Mouse (Mus musculus) midbrain, embryonic 11.5 days (tissue): ENCODE data around the gene Cd47. TPM values are rescaled to one million over a fixed set of nuclear protein-coding genes. Genes with fewer than 3 reads are reported as not detected.

Experiments
- ATAC-seq: fragments of 200-750 bp; cut with Nextera tagmentation; 2 replicates; pipeline ENCODE4 v1.8.0; 2017; ENCODE audit warnings: moderate TSS enrichment, moderate library complexity; ENCODE audit not compliant: low FRiP score
- DNase-seq: peaks from one replicate; pipeline ENCODE4 v3.0.0; 2015; ENCODE audit warnings: low spot score; ENCODE audit errors: missing footprints
- H3K27ac ChIP-seq: fragments of 300-500 bp; sonication (generic); 2 replicates; pipeline ENCODE4 v1.5.1; 2014; ENCODE audit warnings: low read depth, low read length
- H3K27me3 ChIP-seq: fragments of 300-500 bp; sonication (generic); 2 replicates; pipeline ENCODE4 v1.6.1; 2014; ENCODE audit warnings: mild to moderate bottlenecking, low read length, moderate library complexity, mixed read lengths; ENCODE audit not compliant: control insufficient read depth, insufficient read depth
- H3K36me3 ChIP-seq: fragments of 300-500 bp; sonication (generic); 2 replicates; pipeline ENCODE4 v1.6.1; 2014; ENCODE audit warnings: mild to moderate bottlenecking, low read length, moderate library complexity, mixed read lengths; ENCODE audit not compliant: control insufficient read depth, insufficient read depth
- H3K4me1 ChIP-seq: fragments of 300-500 bp; sonication (generic); 2 replicates; pipeline ENCODE4 v1.6.1; 2014; ENCODE audit warnings: low read length; ENCODE audit not compliant: control insufficient read depth, insufficient read depth
- H3K4me2 ChIP-seq: fragments of 300-500 bp; sonication (generic); 2 replicates; pipeline ENCODE4 v1.6.1; 2014; ENCODE audit warnings: mild to moderate bottlenecking, moderate library complexity
- H3K4me3 ChIP-seq: fragments of 300-500 bp; sonication (generic); 2 replicates; pipeline ENCODE4 v1.5.1; 2014; ENCODE audit warnings: low read depth, low read length
- H3K9ac ChIP-seq: fragments of 300-500 bp; sonication (generic); 2 replicates; pipeline ENCODE4 v1.6.1; 2014; ENCODE audit warnings: low read length
- H3K9me3 ChIP-seq: fragments of 300-500 bp; sonication (generic); 2 replicates; pipeline ENCODE4 v1.6.1; 2016; ENCODE audit warnings: low read length; ENCODE audit not compliant: control insufficient read depth
- WGBS: fragments of 180-500 bp; shearing (Covaris S2); extraction: QIAGEN DNeasy Blood & Tissue Kit; methylation state at CpG from one replicate; pipeline ENCODE4 v1.1.7; 2014; 5-methylcytosine and 5-hydroxymethylcytosine counted together
- polyA plus RNA-seq: library from polyadenylated mRNA; unstranded; fragments of >200 nt; fragmentation: Nextera tagmentation; extraction: Ambion mirVana; gene quantifications from 2 replicates; pipeline ENCODE4 v1.2.1, GENCODE M21; 2014

Cd47 gene
- polyA plus RNA-seq, 1 experiment from 2014 or later: 57.8 TPM

DNA sequence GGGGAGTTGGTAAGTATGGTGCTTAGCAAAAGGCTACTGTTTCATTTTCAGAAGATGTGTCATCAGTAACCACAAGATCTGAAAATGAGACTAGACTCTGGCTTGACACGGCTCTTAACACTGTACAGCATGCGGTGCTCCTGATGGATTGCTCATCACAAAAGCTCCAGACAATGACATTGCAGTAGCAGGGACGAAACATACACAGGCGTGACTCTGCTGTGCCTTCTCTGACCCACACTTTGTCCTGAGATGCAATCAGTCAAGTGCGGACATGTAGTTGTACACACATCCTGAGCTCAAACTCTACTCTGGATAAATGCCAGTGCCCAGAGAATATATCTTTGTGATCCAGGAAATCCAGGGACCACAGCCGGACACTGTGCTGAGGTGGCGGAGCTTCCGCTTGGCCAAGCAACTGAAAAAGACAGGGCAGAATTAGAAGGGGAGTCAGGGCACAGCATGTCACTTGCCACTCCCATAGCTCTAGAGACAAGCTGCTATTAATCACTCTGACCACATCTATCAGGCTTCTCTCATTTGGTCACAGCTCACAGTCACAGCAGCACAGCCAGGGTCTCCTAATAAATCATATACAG is 151.7 kb downstream of the Cd47 start:
- Histone ChIP-seq H3K27me3 (no peaks in the 10 kb centered on the region), H3K9ac (no peak overlapping the region), H3K36me3 (no peaks in the 10 kb centered on the region), H3K4me1 (no peaks in the 10 kb centered on the region), H3K9me3 (no peaks in the 10 kb centered on the region), H3K27ac (no peak overlapping the region), H3K4me3 (no peak overlapping the region), H3K4me2 (no peak overlapping the region)
- DNase-seq: no peak
- 0 out of 2 replicates have a peak, but pooled peaks have one; percentile 33 for ATAC-seq
- 87% methylated on average over 8 of the region's 8 CpGs for WGBS

GRCm38 (mm10) chr16:49953817-49954216 is 153.5 kb downstream of the Cd47 start:
- Histone ChIP-seq H3K9me3 (no peaks in the 10 kb centered on the region), H3K27me3 (no peaks in the 10 kb centered on the region), H3K4me1 (no peaks in the 10 kb centered on the region), H3K36me3 (no peaks in the 10 kb centered on the region), H3K4me2 (no peak overlapping the region), H3K27ac (no peak overlapping the region), H3K9ac (no peak overlapping the region), H3K4me3 (no peak overlapping the region)
- ATAC-seq: no peak
- 84% methylated on average over 3 of the region's 3 CpGs for WGBS
- DNase-seq: no peak

GRCm38 (mm10) chr16:49954909-49955308 is 154.6 kb downstream of the Cd47 start:
- ATAC-seq: no peak
- H3K9me3 ChIP-seq: no peaks in the 10 kb centered on the region
- 94% methylated on average over 10 of the region's 10 CpGs for WGBS
- DNase-seq: no peak
- no peak overlapping the region for H3K9ac ChIP-seq
- no peak overlapping the region for H3K27ac ChIP-seq
- H3K4me2 ChIP-seq: no peak overlapping the region
- H3K27me3 ChIP-seq: no peaks in the 10 kb centered on the region
- H3K36me3 ChIP-seq: no peaks in the 10 kb centered on the region
- no peaks in the 10 kb centered on the region for H3K4me1 ChIP-seq
- no peak overlapping the region for H3K4me3 ChIP-seq

- DNase-seq: no peak
- Histone ChIP-seq H3K4me1 (no peaks in the 10 kb centered on the region), H3K4me3 (no peak overlapping the region), H3K27ac (no peak overlapping the region), H3K27me3 (no peaks in the 10 kb centered on the region), H3K9ac (no peak overlapping the region), H3K36me3 (no peaks in the 10 kb centered on the region), H3K9me3 (no peaks in the 10 kb centered on the region), H3K4me2 (no peak overlapping the region)
- WGBS: 72% methylated on average over 2 of the region's 2 CpGs
- ATAC-seq: no peak
Observed at GRCm38 (mm10) chr16:49955325-49955724, 155.0 kb downstream of the Cd47 start.

GRCm38 (mm10) chr16:49955952-49956351 is 155.6 kb downstream of the Cd47 start:
- H3K27ac ChIP-seq: no peak overlapping the region
- H3K27me3 ChIP-seq: no peaks in the 10 kb centered on the region
- DNase-seq (no peak), ATAC-seq (no peak)
- no peak overlapping the region for H3K4me3 ChIP-seq
- H3K4me1 ChIP-seq: no peaks in the 10 kb centered on the region
- no peaks in the 10 kb centered on the region for H3K36me3 ChIP-seq
- H3K9ac ChIP-seq: no peak overlapping the region
- H3K9me3 ChIP-seq: no peaks in the 10 kb centered on the region
- WGBS: 73% methylated on average over 2 of the region's 2 CpGs
- no peak overlapping the region for H3K4me2 ChIP-seq

GRCm38 (mm10) chr16:49956531-49957302 is 156.4 kb downstream of the Cd47 start:
- WGBS: 86% methylated on average over 7 of the region's 7 CpGs
- H3K4me3 ChIP-seq: no peak overlapping the region
- no peaks in the 10 kb centered on the region for H3K9me3 ChIP-seq
- no peaks in the 10 kb centered on the region for H3K27me3 ChIP-seq
- H3K9ac ChIP-seq: no peak overlapping the region
- no peak overlapping the region for H3K27ac ChIP-seq
- H3K4me2 ChIP-seq: no peak overlapping the region
- H3K36me3 ChIP-seq: no peaks in the 10 kb centered on the region
- no peak for DNase-seq
- H3K4me1 ChIP-seq: no peaks in the 10 kb centered on the region
- ATAC-seq: no peak

- no peak overlapping the region for H3K9ac ChIP-seq
- no peaks in the 10 kb centered on the region for H3K9me3 ChIP-seq
- H3K4me2 ChIP-seq: no peak overlapping the region
- no peaks in the 10 kb centered on the region for H3K27me3 ChIP-seq
- 88% methylated on average over 5 of the region's 5 CpGs for WGBS
- no peak overlapping the region for H3K27ac ChIP-seq
- H3K36me3 ChIP-seq: no peaks in the 10 kb centered on the region
- no peak for DNase-seq
- no peaks in the 10 kb centered on the region; the same call in 1 of the 2 replicates for H3K4me1 ChIP-seq
- no peak for ATAC-seq
- no peak overlapping the region for H3K4me3 ChIP-seq
Observed at GRCm38 (mm10) chr16:49958900-49959436, 158.6 kb downstream of the Cd47 start.

GRCm38 (mm10) chr16:49962305-49962704 is 162.0 kb downstream of the Cd47 start:
- Histone ChIP-seq H3K27ac (no peak overlapping the region), H3K36me3 (no peaks in the 10 kb centered on the region), H3K9ac (no peak overlapping the region), H3K4me2 (no peak overlapping the region), H3K4me3 (no peak overlapping the region), H3K27me3 (no peaks in the 10 kb centered on the region), H3K9me3 (no peaks in the 10 kb centered on the region), H3K4me1 (peaks cover 4% of the 10 kb centered on the region; the same call in 1 of the 2 replicates)
- 91% methylated on average over 3 of the region's 3 CpGs for WGBS
- no peak for DNase-seq
- ATAC-seq: no peak

DNA sequence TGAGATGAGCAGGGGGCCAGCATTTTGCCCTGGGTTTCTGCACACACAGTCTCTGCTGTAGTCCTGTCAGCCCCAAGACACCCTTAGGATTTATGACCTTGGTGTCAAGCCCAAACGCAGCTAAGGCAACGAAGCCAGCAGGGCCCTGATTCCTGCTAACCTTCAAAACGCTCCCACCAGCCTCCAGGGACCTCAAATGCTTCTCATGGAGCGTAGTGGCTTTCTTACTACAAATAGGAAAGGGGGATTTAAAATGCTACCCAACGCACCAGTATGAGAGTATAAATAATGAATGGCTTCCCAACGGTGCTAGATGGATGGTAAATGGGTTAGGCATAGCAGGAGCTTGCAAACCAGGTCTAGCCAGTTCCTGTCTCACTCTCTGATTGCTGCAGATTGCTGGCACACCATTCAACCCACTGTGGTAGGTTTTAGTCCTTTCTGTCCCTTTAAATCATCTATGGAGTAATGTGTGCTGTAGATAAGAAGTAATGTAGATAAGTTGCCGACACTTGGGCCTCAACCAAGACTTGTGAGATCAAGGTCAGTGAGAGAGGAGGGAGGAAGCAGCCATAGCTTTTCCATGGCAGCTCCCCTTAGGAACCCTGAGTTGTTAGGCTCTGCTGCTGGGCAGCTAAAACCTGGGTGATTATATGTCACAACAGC is 164.1 kb downstream of the Cd47 start:
- WGBS: 68% methylated on average over 7 of the region's 7 CpGs
- H3K9ac ChIP-seq: no peak overlapping the region

More for the DNA sequence above, 164.1 kb downstream of the Cd47 start:
- H3K4me2 ChIP-seq: no peak overlapping the region
- H3K36me3 ChIP-seq: no peaks in the 10 kb centered on the region
- ATAC-seq (no peak), DNase-seq (no peak)
- H3K27me3 ChIP-seq: no peaks in the 10 kb centered on the region
- H3K4me1 ChIP-seq: peaks cover 4% of the 10 kb centered on the region; the same call in 1 of the 2 replicates
- H3K4me3 ChIP-seq: no peak overlapping the region
- H3K27ac ChIP-seq: no peak overlapping the region
- H3K9me3 ChIP-seq: no peaks in the 10 kb centered on the region
